Mouse (Mus musculus) ES-E14 (cell line): Measurements from ENCODE around the gene P3h3.

ENCODE experiments used
- CHD2 ChIP-seq: IDR thresholded peaks from 2 replicates; pipeline ENCODE4 v1.6.1; 2014; ENCODE audit warnings: mild to moderate bottlenecking, low read depth, low read length, inconsistent platforms
- ZC3H11A ChIP-seq: IDR thresholded peaks from 2 replicates; pipeline ENCODE4 v1.6.1; 2012; ENCODE audit warnings: low read depth, mild to moderate bottlenecking, inconsistent platforms, low read length, borderline replicate concordance
- ZNF384 ChIP-seq: IDR thresholded peaks from 2 replicates; pipeline ENCODE4 v1.6.1; 2012; ENCODE audit warnings: low read depth, low read length, inconsistent platforms

- TF ChIP-seq ZC3H11A (no peak), ZNF384 (no peak), CHD2 (no peak)
Measured at GRCm38 (mm10) chr6:124858561-124859318, 1.2 kb upstream of the P3h3 start.
